Mouse (Mus musculus): Measurements from ENCODE around the gene Arf3. TPM values are rescaled to one million over a fixed set of nuclear protein-coding genes. Genes with fewer than 3 reads are reported as not detected.

Gene Arf3
- polyA plus RNA-seq, 1 experiment from 2014 or later: 34.7 TPM

DNA sequence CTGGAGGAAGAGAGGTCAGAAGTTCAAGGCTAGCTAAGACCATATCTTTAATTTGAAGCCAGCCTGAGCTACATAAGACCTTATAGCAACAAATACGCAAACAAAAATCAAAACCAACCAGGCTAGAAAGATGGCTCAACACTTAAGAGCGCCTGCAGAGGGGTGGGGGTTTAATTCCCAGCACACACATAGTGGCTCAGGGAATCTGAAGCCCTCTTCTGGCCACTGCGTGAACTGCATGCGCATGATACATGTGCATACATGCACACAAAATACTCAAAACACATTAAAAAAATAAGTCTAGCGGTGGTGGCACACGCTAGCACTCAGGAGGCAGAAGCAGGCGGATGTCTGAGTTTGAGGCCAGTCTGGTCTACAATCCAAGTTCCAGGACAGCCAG, 22.7 kb upstream of the Arf3 start:
- H3K4me2 ChIP-seq (ENCODE audit: low read depth, severe bottlenecking): no peak overlapping the region
- H3K4me1 ChIP-seq (ENCODE audit: control insufficient read depth, insufficient read depth, low read length): 0 out of 2 replicates have a peak, but pooled peaks cover 5% of the 10 kb centered on the region
- H3K9ac ChIP-seq (ENCODE audit: low read length): no peak overlapping the region
- peaks cover 3% of the 10 kb centered on the region; the same call in 1 of the 2 replicates for H3K36me3 ChIP-seq (ENCODE audit: control insufficient read depth, insufficient read depth, low read length)
- DNase-seq (ENCODE audit: low spot score) (peak; percentile 69), ATAC-seq (ENCODE audit: insufficient number of reproducible peaks, low FRiP score, low TSS enrichment, low read depth) (no peak)
- peaks cover 52% of the 10 kb centered on the region for H3K27me3 ChIP-seq (ENCODE audit: control insufficient read depth, insufficient read depth, low read length)
- no peak overlapping the region for H3K4me3 ChIP-seq (ENCODE audit: low read depth, low read length)
- no peaks in the 10 kb centered on the region for H3K9me3 ChIP-seq (ENCODE audit: control insufficient read depth, low read length)
- WGBS: 35% methylated on average over 7 of the region's 7 CpGs
- H3K27ac ChIP-seq (replicated peaks; ENCODE audit: low read depth, low read length): no peak overlapping the region

- DNase-seq (ENCODE audit: low spot score) (no peak), ATAC-seq (ENCODE audit: insufficient number of reproducible peaks, low FRiP score, low TSS enrichment, low read depth) (no peak)
- Histone ChIP-seq H3K9ac (ENCODE audit: low read length) (no peak overlapping the region), H3K9me3 (ENCODE audit: control insufficient read depth, low read length) (no peaks in the 10 kb centered on the region), H3K4me2 (ENCODE audit: low read depth, severe bottlenecking) (no peak overlapping the region), H3K4me3 (ENCODE audit: low read depth, low read length) (no peak overlapping the region), H3K4me1 (ENCODE audit: control insufficient read depth, insufficient read depth, low read length) (peaks cover 5% of the 10 kb centered on the region), H3K27me3 (ENCODE audit: control insufficient read depth, insufficient read depth, low read length) (peaks cover 60% of the 10 kb centered on the region), H3K27ac (replicated peaks; ENCODE audit: low read depth, low read length) (no peak overlapping the region), H3K36me3 (ENCODE audit: control insufficient read depth, insufficient read depth, low read length) (peaks cover 3% of the 10 kb centered on the region; the same call in 1 of the 2 replicates)
- 24% methylated on average over 6 of the region's 6 CpGs for WGBS
These were observed 18.2 kb upstream of the Arf3 start for GRCm38 (mm10) chr15:98781166-98781565.

- Histone ChIP-seq H3K4me2 (ENCODE audit: low read depth, severe bottlenecking) (no peak overlapping the region), H3K4me1 (ENCODE audit: control insufficient read depth, insufficient read depth, low read length) (peaks cover 9% of the 10 kb centered on the region), H3K36me3 (ENCODE audit: control insufficient read depth, insufficient read depth, low read length) (peaks cover 1% of the 10 kb centered on the region; the same call in 1 of the 2 replicates), H3K9me3 (ENCODE audit: control insufficient read depth, low read length) (no peaks in the 10 kb centered on the region), H3K9ac (ENCODE audit: low read length) (no peak overlapping the region), H3K27me3 (ENCODE audit: control insufficient read depth, insufficient read depth, low read length) (peaks cover 66% of the 10 kb centered on the region), H3K27ac (replicated peaks; ENCODE audit: low read depth, low read length) (no peak overlapping the region), H3K4me3 (ENCODE audit: low read depth, low read length) (no peak overlapping the region)
- DNase-seq (ENCODE audit: low spot score) (peak; percentile 60), ATAC-seq (ENCODE audit: insufficient number of reproducible peaks, low FRiP score, low TSS enrichment, low read depth) (no peak)
- 4% methylated on average over 13 of the region's 13 CpGs for WGBS
These were observed 17.6 kb upstream of the Arf3 start for GRCm38 (mm10) chr15:98780573-98780972.

DNA sequence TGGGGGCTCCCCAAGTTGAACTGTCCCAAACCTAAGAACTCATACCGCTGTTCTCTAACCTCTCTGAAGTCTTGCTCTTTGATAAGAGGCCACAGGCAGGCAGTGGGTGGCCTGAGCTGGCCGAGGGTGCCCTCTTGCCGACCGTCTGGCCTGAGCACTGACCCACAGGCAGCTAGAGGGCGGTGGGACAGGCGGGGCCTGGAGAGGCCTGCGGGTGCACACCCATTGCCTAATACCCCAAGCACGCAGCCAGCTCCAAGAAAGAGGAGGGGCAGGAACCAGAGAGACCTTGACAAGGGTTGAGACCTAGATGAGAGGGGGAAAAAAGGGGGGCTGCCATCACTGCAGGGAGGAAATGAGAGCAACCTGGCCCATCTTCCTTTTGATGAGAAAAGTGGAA, 17.1 kb upstream of the Arf3 start:
- peaks cover 9% of the 10 kb centered on the region for H3K4me1 ChIP-seq (ENCODE audit: control insufficient read depth, insufficient read depth, low read length)
- no peak overlapping the region for H3K27ac ChIP-seq (replicated peaks; ENCODE audit: low read depth, low read length)
- ATAC-seq (ENCODE audit: insufficient number of reproducible peaks, low FRiP score, low TSS enrichment, low read depth) (no peak), DNase-seq (ENCODE audit: low spot score) (no peak)
- peaks cover 71% of the 10 kb centered on the region for H3K27me3 ChIP-seq (ENCODE audit: control insufficient read depth, insufficient read depth, low read length)
- no peak overlapping the region for H3K4me2 ChIP-seq (ENCODE audit: low read depth, severe bottlenecking)
- H3K9ac ChIP-seq (ENCODE audit: low read length): no peak overlapping the region
- H3K9me3 ChIP-seq (ENCODE audit: control insufficient read depth, low read length): no peaks in the 10 kb centered on the region
- no peaks in the 10 kb centered on the region for H3K36me3 ChIP-seq (ENCODE audit: control insufficient read depth, insufficient read depth, low read length)
- 2% methylated on average over 8 of the region's 8 CpGs for WGBS
- H3K4me3 ChIP-seq (ENCODE audit: low read depth, low read length): no peak overlapping the region

GRCm38 (mm10) chr15:98778806-98779205, 15.8 kb upstream of the Arf3 start:
- WGBS: 4% methylated on average over 10 of the region's 11 CpGs
- Histone ChIP-seq H3K9me3 (ENCODE audit: control insufficient read depth, low read length) (no peaks in the 10 kb centered on the region), H3K27me3 (ENCODE audit: control insufficient read depth, insufficient read depth, low read length) (peaks cover 84% of the 10 kb centered on the region), H3K9ac (ENCODE audit: low read length) (no peak overlapping the region), H3K36me3 (ENCODE audit: control insufficient read depth, insufficient read depth, low read length) (no peaks in the 10 kb centered on the region), H3K4me3 (ENCODE audit: low read depth, low read length) (no peak overlapping the region), H3K4me2 (ENCODE audit: low read depth, severe bottlenecking) (no peak overlapping the region), H3K4me1 (ENCODE audit: control insufficient read depth, insufficient read depth, low read length) (peaks cover 9% of the 10 kb centered on the region), H3K27ac (replicated peaks; ENCODE audit: low read depth, low read length) (no peak overlapping the region)
- DNase-seq (ENCODE audit: low spot score): no peak
- no peak for ATAC-seq (ENCODE audit: insufficient number of reproducible peaks, low FRiP score, low TSS enrichment, low read depth)

DNA sequence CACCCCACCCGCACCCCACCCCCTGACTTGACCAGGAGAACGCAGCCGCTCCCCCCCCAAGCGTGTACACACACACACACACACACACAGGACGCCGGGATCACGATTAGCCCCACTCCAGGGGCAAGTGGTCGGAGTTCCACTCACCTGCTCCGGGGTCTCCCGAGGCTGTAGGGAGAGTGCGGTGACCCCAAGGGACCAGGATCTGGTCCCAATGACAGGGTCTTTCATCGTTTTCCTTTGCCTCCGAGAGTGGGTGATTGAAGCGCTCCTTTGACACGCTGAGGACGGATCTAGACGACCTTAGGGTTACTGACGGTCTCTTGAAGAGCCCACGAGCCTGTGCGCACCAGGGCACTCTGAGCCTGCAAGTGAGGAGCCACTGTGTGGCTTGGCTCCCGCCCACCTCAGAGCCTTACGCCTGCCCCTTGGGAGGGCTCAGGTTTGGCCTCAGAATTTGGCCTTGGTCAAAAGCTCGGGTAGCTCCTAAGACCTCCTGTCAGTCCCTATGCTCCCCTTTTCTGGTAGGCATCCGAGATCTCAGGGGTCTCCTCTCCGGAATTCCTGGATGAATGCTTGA, 15.3 kb upstream of the Arf3 start:
- WGBS: 1% methylated on average over 24 of the region's 25 CpGs
- no peak overlapping the region for H3K27ac ChIP-seq (replicated peaks; ENCODE audit: low read depth, low read length)
- no peaks in the 10 kb centered on the region for H3K9me3 ChIP-seq (ENCODE audit: control insufficient read depth, low read length)
- DNase-seq (ENCODE audit: low spot score): no peak
- 0 out of 2 replicates have a peak overlapping the region, but pooled peaks have one; percentile 7 for H3K4me3 ChIP-seq (ENCODE audit: low read depth, low read length)
- peaks cover 9% of the 10 kb centered on the region for H3K4me1 ChIP-seq (ENCODE audit: control insufficient read depth, insufficient read depth, low read length)
- H3K9ac ChIP-seq (ENCODE audit: low read length): no peak overlapping the region
- 0 out of 2 replicates have a peak overlapping the region, but pooled peaks have one; percentile 16 for H3K4me2 ChIP-seq (ENCODE audit: low read depth, severe bottlenecking)
- H3K36me3 ChIP-seq (ENCODE audit: control insufficient read depth, insufficient read depth, low read length): no peaks in the 10 kb centered on the region
- no peak for ATAC-seq (ENCODE audit: insufficient number of reproducible peaks, low FRiP score, low TSS enrichment, low read depth)
- H3K27me3 ChIP-seq (ENCODE audit: control insufficient read depth, insufficient read depth, low read length): peaks cover 89% of the 10 kb centered on the region

DNA sequence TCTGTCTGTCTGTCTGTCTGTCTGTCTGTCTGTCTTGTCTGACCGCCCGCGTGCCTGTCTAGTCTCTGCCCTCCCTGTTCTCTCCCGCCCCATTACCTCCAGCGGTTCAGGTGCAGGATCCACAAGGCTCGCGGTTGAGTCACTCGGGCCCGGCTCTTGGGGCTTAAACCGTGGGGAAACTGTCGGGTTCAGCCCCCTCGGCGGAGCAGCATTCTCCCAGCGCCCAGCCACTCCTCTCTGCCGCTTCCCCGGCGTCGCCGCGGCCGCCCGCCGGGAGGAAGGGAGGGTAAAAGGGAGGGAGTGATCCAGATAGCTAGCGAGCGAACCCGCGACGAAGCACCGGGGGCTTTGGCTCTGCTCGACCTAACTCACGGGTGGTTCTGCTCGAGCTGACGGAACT, 14.7 kb upstream of the Arf3 start, which contains the start of gene Wnt10b:
Wnt10b (minus strand) TSS at position 389 of the 400 bp plus-strand sequence.
- Histone ChIP-seq H3K9me3 (ENCODE audit: control insufficient read depth, low read length) (no peaks in the 10 kb centered on the region), H3K9ac (ENCODE audit: low read length) (no peak within 1 kb of the TSS), H3K36me3 (ENCODE audit: control insufficient read depth, insufficient read depth, low read length) (no peaks in the 10 kb centered on the region), H3K27me3 (ENCODE audit: control insufficient read depth, insufficient read depth, low read length) (peaks cover 94% of the 10 kb centered on the region), H3K4me2 (ENCODE audit: low read depth, severe bottlenecking) (peak within 1 kb of the TSS; percentile 16; the same call in 1 of the 2 replicates), H3K4me1 (ENCODE audit: control insufficient read depth, insufficient read depth, low read length) (peaks cover 11% of the 10 kb centered on the region), H3K27ac (replicated peaks; ENCODE audit: low read depth, low read length) (no peak within 1 kb of the TSS), H3K4me3 (ENCODE audit: low read depth, low read length) (0 out of 2 replicates have a peak within 1 kb of the TSS, but pooled peaks have one; percentile 7)
- ATAC-seq (ENCODE audit: insufficient number of reproducible peaks, low FRiP score, low TSS enrichment, low read depth) (no peak), DNase-seq (ENCODE audit: low spot score) (no peak)
- WGBS: under 1% methylated on average over 33 of the region's 33 CpGs

DNA sequence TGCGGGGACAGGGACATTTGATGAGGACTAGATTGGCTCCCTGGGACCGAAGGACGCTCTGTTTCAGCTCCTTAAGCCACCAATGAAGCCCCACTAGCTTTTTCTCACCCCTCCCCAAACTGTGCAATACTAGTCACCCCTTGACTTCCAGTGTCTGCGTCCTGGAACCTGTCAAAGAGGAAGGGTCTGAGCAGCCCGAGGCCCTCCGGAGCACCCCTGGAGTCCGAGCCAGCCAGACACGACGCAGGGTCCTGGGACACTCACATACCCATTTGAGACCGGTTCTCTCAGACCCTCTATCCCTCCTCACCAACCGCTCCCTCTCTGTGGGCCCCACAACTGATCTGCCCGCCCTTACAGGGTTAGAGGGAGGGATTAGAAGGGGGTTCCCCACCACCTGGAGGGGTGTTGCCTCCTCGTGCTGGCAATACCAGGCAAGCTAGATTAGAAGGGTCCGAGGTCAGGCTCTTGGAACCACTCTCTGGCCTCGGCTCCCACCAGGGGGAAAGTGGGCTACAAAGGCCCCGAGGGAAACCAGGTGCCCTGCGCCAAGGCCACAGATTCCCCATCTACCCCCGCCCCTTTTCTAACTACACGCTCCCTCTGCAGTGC, 14.1 kb upstream of the Arf3 start:
- under 1% methylated on average over 19 of the region's 19 CpGs for whole genome bisulfite sequencing
- DNase-seq (ENCODE audit: low spot score) (peak; percentile 49), ATAC-seq (ENCODE audit: insufficient number of reproducible peaks, low FRiP score, low TSS enrichment, low read depth) (no peak)
- H3K36me3 ChIP-seq (ENCODE audit: control insufficient read depth, insufficient read depth, low read length): no peaks in the 10 kb centered on the region
- no peak overlapping the region; the same call in 1 of the 2 replicates for H3K4me2 ChIP-seq (ENCODE audit: low read depth, severe bottlenecking)
- no peaks in the 10 kb centered on the region for H3K9me3 ChIP-seq (ENCODE audit: control insufficient read depth, low read length)
- peaks cover 100% of the 10 kb centered on the region for H3K27me3 ChIP-seq (ENCODE audit: control insufficient read depth, insufficient read depth, low read length)
- peaks cover 16% of the 10 kb centered on the region for H3K4me1 ChIP-seq (ENCODE audit: control insufficient read depth, insufficient read depth, low read length)
- H3K27ac ChIP-seq (replicated peaks; ENCODE audit: low read depth, low read length): no peak overlapping the region
- H3K4me3 ChIP-seq (ENCODE audit: low read depth, low read length): no peak overlapping the region
- H3K9ac ChIP-seq (ENCODE audit: low read length): 0 out of 2 replicates have a peak overlapping the region, but pooled peaks have one; percentile 12
